Mouse (Mus musculus): ENCODE measurements around the gene Hist1h4f.
A peak's percentile ranks its signal among the peaks of the same experiment; 100 is the strongest.
"Not testable (repeated sequence)": the region's sequence is repeated elsewhere in the genome, so short reads cannot be mapped to it uniquely, and the experiment has no call there.

Hist1h4f gene

DNA sequence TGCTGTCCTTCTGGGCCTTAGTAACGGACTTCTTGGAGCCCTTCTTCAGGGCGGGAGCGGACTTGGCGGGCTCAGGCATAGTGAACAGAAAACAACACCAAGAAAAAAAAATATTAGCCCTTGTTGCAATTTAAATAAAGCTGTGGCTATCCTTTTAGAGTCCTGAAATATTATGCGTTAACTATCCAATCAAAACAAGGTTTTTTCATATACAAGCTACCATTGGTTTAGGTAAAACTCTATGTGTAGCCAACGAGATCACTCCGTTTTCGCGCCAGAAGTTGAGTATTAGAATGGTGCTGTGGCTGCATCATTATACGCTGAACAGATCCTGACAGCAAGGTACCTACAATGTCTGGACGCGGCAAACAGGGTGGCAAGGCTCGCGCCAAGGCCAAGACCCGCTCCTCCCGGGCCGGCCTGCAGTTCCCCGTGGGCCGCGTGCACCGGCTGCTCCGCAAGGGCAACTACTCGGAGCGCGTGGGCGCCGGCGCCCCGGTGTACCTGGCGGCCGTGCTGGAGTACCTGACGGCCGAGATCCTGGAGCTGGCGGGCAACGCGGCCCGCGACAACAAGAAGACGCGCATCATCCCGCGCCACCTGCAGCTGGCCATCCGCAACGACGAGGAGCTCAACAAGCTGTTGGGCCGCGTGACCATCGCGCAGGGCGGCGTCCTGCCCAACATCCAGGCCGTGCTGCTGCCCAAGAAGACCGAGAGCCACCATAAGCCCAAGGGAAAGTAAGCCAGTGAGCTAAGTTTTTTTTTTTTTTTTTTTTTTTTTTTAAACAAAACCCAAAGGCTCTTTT, 17.7 kb downstream of the Hist1h4f start, which contains the start of gene Hist1h2af:
Gene Hist1h2af (plus strand): TSS at position 347 of the 808 bp plus-strand sequence.
- DNase-seq (ENCODE audit: low read depth) = not testable (repeated sequence)

DNA sequence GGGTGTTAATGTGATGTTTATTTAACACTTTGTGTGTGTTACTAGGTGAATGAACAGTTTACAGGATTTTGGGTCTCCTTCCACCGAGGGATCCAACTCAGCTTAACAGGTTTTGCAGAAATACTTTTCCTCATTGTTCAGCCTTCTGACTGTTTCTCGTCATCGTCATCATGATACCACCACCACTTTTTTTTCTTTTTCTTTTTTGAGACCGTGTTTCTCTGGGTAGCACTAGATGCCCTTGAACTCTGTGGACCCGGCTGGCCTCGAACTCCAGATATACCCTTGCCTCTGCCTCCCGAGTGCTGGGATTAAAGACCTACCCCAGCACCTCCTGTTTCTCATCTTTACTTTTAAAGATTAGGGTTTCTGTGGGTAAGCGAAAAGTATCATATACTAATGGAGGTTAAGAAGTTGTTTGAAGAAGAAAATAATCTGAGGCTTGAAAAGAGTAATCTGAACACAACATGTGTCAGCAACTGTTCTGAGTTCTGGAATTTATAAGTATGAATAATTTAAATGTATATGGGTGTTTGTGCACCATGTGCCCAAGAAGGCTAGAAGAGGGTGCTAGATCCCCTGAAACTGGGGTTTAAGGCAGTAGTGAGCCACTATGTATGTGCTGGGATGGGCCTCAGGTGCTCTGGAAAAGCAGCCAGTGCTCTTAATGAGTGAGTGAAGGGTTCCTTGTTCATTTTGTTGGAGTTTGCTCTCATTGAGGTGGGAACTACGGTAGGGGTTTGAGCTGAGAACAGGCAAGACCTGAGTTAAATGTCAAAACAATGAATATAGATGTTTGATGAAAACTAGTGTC, 19.0 kb downstream of the Hist1h4f start:
- DNase-seq (ENCODE audit: low read depth) = no peak

GRCm38 (mm10) chr13:23530901-23531875, 20.3 kb downstream of the Hist1h4f start, which contains the start of gene Hist1h4h:
Gene Hist1h4h, plus strand, starts transcription at chr13:23531050.
- peak; percentile 91 for DNase-seq (ENCODE audit: low read depth)

GRCm38 (mm10) chr13:23530181-23530900, 21.1 kb downstream of the Hist1h4f start:
- peak; percentile 59 for DNase-seq (ENCODE audit: low read depth)

GRCm38 (mm10) chr13:23529480-23530165, 21.8 kb downstream of the Hist1h4f start:
- DNase-seq (ENCODE audit: low read depth) = no peak

GRCm38 (mm10) chr13:23529005-23529404, 22.4 kb downstream of the Hist1h4f start:
- no peak for DNase-seq (ENCODE audit: low read depth)

GRCm38 (mm10) chr13:23526312-23526711, 25.1 kb downstream of the Hist1h4f start:
- peak; percentile 79 for DNase-seq (ENCODE audit: low read depth)

- DNase-seq (ENCODE audit: low read depth) = no peak
These were observed 25.5 kb downstream of the Hist1h4f start for GRCm38 (mm10) chr13:23525901-23526300.

GRCm38 (mm10) chr13:23524654-23525053, 26.8 kb downstream of the Hist1h4f start:
- peak; percentile 67 for DNase-seq (ENCODE audit: low read depth)

GRCm38 (mm10) chr13:23523976-23524375, 27.5 kb downstream of the Hist1h4f start:
- DNase-seq (ENCODE audit: low read depth) = no peak

DNA sequence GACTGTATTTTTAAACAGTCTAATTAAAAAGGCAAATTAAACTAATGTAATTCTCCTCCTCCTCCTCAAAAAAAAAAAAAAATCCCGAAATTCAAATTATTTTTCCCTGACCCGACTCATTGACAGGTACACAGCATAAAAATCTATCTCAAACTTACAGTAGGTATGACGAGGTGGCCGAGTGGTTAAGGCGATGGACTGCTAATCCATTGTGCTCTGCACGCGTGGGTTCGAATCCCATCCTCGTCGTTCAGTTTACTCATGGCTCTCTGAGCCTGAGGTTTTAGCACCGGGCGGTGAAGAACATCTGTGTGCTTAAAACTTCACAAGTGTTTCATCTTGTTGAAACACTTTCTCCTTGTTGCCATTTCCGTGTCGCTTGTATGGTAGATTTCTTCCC, 29.7 kb downstream of the Hist1h4f start:
- peak; percentile 60 for DNase-seq (ENCODE audit: low read depth)

DNA sequence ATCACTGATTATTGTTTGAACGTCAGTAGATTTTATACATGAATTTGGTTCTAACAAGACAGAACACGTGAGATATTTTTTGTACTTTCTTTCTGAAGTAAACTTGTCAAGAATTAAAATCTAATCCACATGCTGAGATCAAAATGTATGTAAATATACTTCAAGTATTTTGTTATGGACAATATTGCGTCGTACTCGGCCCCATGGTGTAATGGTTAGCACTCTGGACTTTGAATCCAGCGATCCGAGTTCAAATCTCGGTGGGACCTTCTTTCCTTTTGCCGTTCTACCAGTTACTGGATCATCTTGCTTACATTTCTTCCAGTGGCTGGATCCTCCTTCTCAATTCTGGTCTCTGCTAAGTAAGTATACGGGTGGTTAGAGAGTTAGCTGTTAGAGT, 32.0 kb downstream of the Hist1h4f start:
- no peak for DNase-seq (ENCODE audit: low read depth)

- DNase-seq (ENCODE audit: low read depth) = peak; percentile 73
These were observed 32.6 kb downstream of the Hist1h4f start for GRCm38 (mm10) chr13:23518885-23519284.

DNA sequence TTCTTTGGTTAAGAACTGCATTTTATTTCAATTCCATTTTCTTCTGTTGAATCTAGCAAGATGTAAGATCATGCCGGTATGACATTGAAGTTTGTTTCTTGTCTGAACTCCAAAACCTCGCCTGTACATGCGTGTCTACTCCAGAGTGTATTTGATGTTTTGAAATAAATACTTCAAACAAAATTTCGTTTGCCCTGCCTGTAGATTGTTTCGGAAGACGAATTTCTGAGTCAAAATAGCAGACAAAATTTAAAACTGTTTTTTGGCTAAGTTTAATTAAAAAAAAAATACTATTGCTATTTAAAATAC, 33.2 kb downstream of the Hist1h4f start:
- DNase-seq (ENCODE audit: low read depth) = no peak

- DNase-seq (ENCODE audit: low read depth) = peak; percentile 68
These were observed 33.7 kb downstream of the Hist1h4f start for GRCm38 (mm10) chr13:23517603-23518294.

DNA sequence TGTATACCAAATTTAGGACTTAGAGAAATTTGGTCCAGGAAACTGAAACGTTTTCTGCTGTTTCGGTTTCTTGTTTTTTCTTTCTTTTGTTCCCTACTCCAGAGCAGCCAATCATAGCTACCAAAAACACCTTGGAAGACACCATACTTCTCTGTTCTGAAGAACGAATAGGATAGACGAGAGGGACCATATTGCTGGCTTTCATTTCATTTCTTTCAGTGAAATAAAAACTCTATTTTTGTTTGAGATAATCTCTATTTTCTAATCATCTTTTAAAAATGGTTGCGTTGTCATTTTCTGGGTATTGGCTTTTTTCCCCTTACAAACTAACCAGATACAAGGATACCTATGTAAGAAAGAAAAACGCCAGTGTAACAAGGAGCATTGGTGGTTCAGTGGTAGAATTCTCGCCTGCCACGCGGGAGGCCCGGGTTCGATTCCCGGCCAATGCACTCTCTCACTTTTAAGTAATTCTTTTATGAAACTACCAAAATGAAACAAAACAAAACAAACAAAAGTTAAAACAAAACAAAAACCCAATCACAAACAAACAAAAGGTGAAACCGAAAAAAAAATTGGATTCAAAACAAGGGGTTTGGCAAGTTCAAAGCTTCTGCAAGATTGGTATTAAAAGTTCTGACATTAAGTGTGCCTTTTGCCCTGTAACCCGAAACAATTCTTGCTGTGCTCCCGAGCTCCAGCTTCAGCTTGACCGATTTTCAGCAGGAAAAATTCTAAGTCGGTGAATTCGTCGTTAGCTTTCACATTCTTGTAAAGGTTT, 34.4 kb downstream of the Hist1h4f start:
- DNase-seq (ENCODE audit: low read depth) = peak; percentile 60

DNA sequence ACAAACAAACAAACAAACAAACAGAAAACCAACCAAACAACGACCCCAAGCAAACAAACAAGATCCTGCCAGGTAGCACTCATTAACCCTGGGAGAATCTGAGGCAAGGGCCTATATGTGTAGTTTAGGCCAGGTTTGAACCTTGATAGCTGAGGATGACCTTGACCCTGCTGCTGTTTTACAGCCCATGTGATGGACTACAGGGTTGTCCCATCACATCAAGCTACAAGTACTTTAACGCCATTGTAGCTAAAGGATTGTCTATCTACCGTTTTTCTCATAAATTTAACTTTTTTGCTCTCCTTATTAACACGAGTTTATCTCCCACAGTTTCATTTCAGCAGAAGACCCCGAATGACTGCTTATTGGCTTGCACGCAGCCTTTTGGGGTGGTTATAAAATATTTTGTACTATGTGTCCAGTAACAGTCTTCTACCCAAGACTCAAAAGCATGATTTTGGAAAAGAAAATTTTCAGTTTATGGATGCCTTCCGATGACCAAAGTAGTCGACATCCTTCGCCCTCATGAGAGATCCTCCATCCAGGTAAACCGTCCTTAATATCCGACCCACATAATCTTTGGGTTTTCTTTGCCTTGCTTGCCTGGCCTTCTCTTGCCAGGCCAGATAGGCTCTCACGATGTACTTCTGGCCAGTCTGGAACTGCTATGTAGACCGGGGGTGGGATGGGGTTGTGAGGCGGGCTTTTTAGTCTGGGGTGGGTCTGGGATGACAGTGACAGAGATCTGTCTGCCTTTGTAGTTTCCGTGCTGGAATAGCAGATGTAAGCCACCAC, 35.4 kb downstream of the Hist1h4f start:
- no peak for DNase-seq (ENCODE audit: low read depth)

DNA sequence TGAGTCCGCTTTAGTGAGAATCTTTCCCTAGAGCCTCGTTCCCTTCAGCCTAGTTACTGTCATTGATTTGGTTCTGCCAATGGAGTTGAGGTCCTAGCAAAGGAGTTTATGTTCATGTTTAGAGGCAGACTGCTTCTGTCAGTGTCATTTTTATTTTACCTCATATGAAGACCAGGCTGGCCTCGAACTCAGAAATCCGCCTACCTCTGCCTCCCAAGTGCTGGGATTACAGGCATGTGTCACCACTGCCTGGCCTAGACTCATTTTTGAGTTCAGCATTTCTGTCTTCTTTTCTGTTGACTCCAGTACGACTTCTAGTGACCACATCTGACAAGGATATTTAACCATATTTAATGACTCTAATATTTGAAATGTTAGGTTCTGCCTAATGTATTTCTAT, 36.2 kb downstream of the Hist1h4f start:
- no peak for DNase-seq (ENCODE audit: low read depth)
